Mouse (Mus musculus) cerebellum, adult 9-11 months (tissue): ENCODE data around the gene Mtg2.

Experiments used
- DNase-seq: peaks from one replicate; pipeline ENCODE4 v3.0.0; 2022

Mtg2 gene

GRCm38 (mm10) chr2:180070481-180071453 lies at the start of gene Mtg2:
Gene Mtg2, plus strand, starts transcription at chr2:180070588.
- DNase-seq: peak; percentile 96

- DNase-seq: peak; percentile 70
Measured at GRCm38 (mm10) chr2:180020919-180021318, 49.5 kb upstream of the Mtg2 start.

GRCm38 (mm10) chr2:180022751-180023150 lies 47.6 kb upstream of the Mtg2 start:
- peak; percentile 46 for DNase-seq

- peak; percentile 100 for DNase-seq
Measured at GRCm38 (mm10) chr2:180024401-180025098, 45.8 kb upstream of the Mtg2 start, which contains the start of gene Lsm14b. Gene Lsm14b, plus strand, starts transcription at chr2:180024987.

- DNase-seq: no peak
Measured at GRCm38 (mm10) chr2:180025135-180025860, 45.1 kb upstream of the Mtg2 start.

GRCm38 (mm10) chr2:180025861-180026200 lies 44.6 kb upstream of the Mtg2 start:
- no peak for DNase-seq

- DNase-seq: no peak
Measured at GRCm38 (mm10) chr2:180027768-180028167, 42.6 kb upstream of the Mtg2 start.

- DNase-seq: no peak
Measured at GRCm38 (mm10) chr2:180031270-180031669, 39.1 kb upstream of the Mtg2 start.

GRCm38 (mm10) chr2:180032925-180033324 lies 37.5 kb upstream of the Mtg2 start:
- DNase-seq: no peak

- DNase-seq: no peak
Measured at GRCm38 (mm10) chr2:180033956-180034355, 36.4 kb upstream of the Mtg2 start.

GRCm38 (mm10) chr2:180034753-180035152 lies 35.6 kb upstream of the Mtg2 start:
- DNase-seq: no peak

GRCm38 (mm10) chr2:180040406-180040805 lies 30.0 kb upstream of the Mtg2 start:
- DNase-seq: no peak

GRCm38 (mm10) chr2:180041577-180042255 lies 28.7 kb upstream of the Mtg2 start:
- no peak for DNase-seq

- DNase-seq: peak; percentile 92
Measured at GRCm38 (mm10) chr2:180042256-180042857, 28.0 kb upstream of the Mtg2 start, which contains the start of the genes Psma7 and Ss18l1. Gene Psma7, minus strand, starts transcription at chr2:180042433. Gene Ss18l1, plus strand, starts transcription at chr2:180042509.

GRCm38 (mm10) chr2:180042858-180043515 lies 27.4 kb upstream of the Mtg2 start:
- peak; percentile 79 for DNase-seq

GRCm38 (mm10) chr2:180045283-180045682 lies 25.1 kb upstream of the Mtg2 start:
- no peak for DNase-seq

GRCm38 (mm10) chr2:180047580-180047979 lies 22.8 kb upstream of the Mtg2 start:
- DNase-seq: no peak

GRCm38 (mm10) chr2:180047980-180048635 lies 22.3 kb upstream of the Mtg2 start:
- no peak for DNase-seq

GRCm38 (mm10) chr2:180050986-180051385 lies 19.4 kb upstream of the Mtg2 start:
- peak; percentile 86 for DNase-seq

- no peak for DNase-seq
Measured at GRCm38 (mm10) chr2:180051986-180052733, 18.2 kb upstream of the Mtg2 start.
